Mouse (Mus musculus) hindbrain, embryonic 16.5 days (tissue): ENCODE measurements around the gene Fcrl1. TPM values are rescaled to one million over a fixed set of nuclear protein-coding genes. Genes with fewer than 3 reads are reported as not detected.

ENCODE experiments used
- ATAC-seq: fragments of 200-750 bp; cut with Nextera tagmentation; 2 replicates; pipeline ENCODE4 v1.8.0; 2017; ENCODE audit warnings: moderate TSS enrichment, moderate library complexity
- H3K27ac ChIP-seq: fragments of 300-500 bp; sonication (generic); 2 replicates; pipeline ENCODE4 v1.5.1; 2014; ENCODE audit warnings: low read depth, mild to moderate bottlenecking, control low read depth, low read length, moderate library complexity
- H3K27me3 ChIP-seq: fragments of 300-500 bp; sonication (generic); replicated peaks from 2 replicates; pipeline ENCODE4 v1.6.1; 2014; ENCODE audit warnings: low read length; ENCODE audit not compliant: control insufficient read depth, insufficient read depth
- H3K36me3 ChIP-seq: fragments of 300-500 bp; sonication (generic); 2 replicates; pipeline ENCODE4 v1.6.1; 2014; ENCODE audit warnings: mild to moderate bottlenecking, low read length, moderate library complexity, mixed read lengths; ENCODE audit not compliant: control insufficient read depth, insufficient read depth
- H3K4me1 ChIP-seq: fragments of 300-500 bp; sonication (generic); 2 replicates; pipeline ENCODE4 v1.6.1; 2014; ENCODE audit warnings: low read depth, low read length; ENCODE audit not compliant: control insufficient read depth, insufficient read depth
- H3K4me2 ChIP-seq: fragments of 300-500 bp; sonication (generic); 2 replicates; pipeline ENCODE4 v1.6.1; 2014; ENCODE audit warnings: mild to moderate bottlenecking, low read length, control low read depth, moderate library complexity
- H3K4me3 ChIP-seq: fragments of 300-500 bp; sonication (generic); 2 replicates; pipeline ENCODE4 v1.5.1; 2014; ENCODE audit warnings: mild to moderate bottlenecking, low read length, control low read depth, moderate library complexity
- H3K9ac ChIP-seq: fragments of 300-500 bp; sonication (generic); 2 replicates; pipeline ENCODE4 v1.6.1; 2014; ENCODE audit warnings: low read depth, mild to moderate bottlenecking, control low read depth, low read length, moderate library complexity
- H3K9me3 ChIP-seq: fragments of 300-500 bp; sonication (generic); 2 replicates; pipeline ENCODE4 v1.6.1; 2014; ENCODE audit warnings: mild to moderate bottlenecking, low read length, moderate library complexity; ENCODE audit not compliant: control insufficient read depth
- WGBS: fragments of 180-500 bp; shearing (Covaris S2); extraction: QIAGEN DNeasy Blood & Tissue Kit; methylation state at CpG from one replicate; pipeline ENCODE4 v1.1.7; 2014; 5-methylcytosine and 5-hydroxymethylcytosine counted together
- polyA plus RNA-seq: library from polyadenylated mRNA; unstranded; fragments of >200 nt; fragmentation: Nextera tagmentation; extraction: Ambion mirVana; gene quantifications from 2 replicates; pipeline ENCODE4 v1.2.1, GENCODE M21; 2015

Fcrl1 gene
- polyA plus RNA-seq, 1 experiment from 2014 or later: 0.35 TPM

GRCm38 (mm10) chr3:87401321-87401720 is 25.1 kb downstream of the Fcrl1 start:
- no peaks in the 10 kb centered on the region for H3K36me3 ChIP-seq
- no peaks in the 10 kb centered on the region for H3K9me3 ChIP-seq
- no peak overlapping the region for H3K27ac ChIP-seq
- H3K4me2 ChIP-seq: no peak overlapping the region
- no peak overlapping the region for H3K4me3 ChIP-seq
- no peaks in the 10 kb centered on the region for H3K4me1 ChIP-seq
- WGBS: 68% methylated on average over 5 of the region's 5 CpGs
- no peaks in the 10 kb centered on the region for H3K27me3 ChIP-seq
- no peak overlapping the region for H3K9ac ChIP-seq
- ATAC-seq: no peak

- WGBS: 36% methylated on average over 4 of the region's 4 CpGs
- H3K4me3 ChIP-seq: no peak overlapping the region
- no peak for ATAC-seq
- no peak overlapping the region for H3K4me2 ChIP-seq
- H3K9me3 ChIP-seq: no peaks in the 10 kb centered on the region
- no peaks in the 10 kb centered on the region for H3K4me1 ChIP-seq
- no peak overlapping the region for H3K9ac ChIP-seq
- no peak overlapping the region for H3K27ac ChIP-seq
- no peaks in the 10 kb centered on the region for H3K36me3 ChIP-seq
- H3K27me3 ChIP-seq: no peaks in the 10 kb centered on the region
These were observed 32.0 kb downstream of the Fcrl1 start for GRCm38 (mm10) chr3:87408171-87408570.

GRCm38 (mm10) chr3:87409196-87409935 is 33.2 kb downstream of the Fcrl1 start:
- WGBS: 88% methylated on average over 4 of the region's 4 CpGs
- H3K9ac ChIP-seq: no peak overlapping the region

GRCm38 (mm10) chr3:87410605-87411004 is 34.4 kb downstream of the Fcrl1 start:
- Histone ChIP-seq H3K36me3 (no peaks in the 10 kb centered on the region), H3K27me3 (no peaks in the 10 kb centered on the region), H3K27ac (no peak overlapping the region), H3K4me2 (no peak overlapping the region), H3K9ac (no peak overlapping the region), H3K9me3 (no peaks in the 10 kb centered on the region), H3K4me1 (no peaks in the 10 kb centered on the region), H3K4me3 (no peak overlapping the region)
- WGBS: 81% methylated on average over 6 of the region's 6 CpGs
- no peak for ATAC-seq

More at GRCm38 (mm10) chr3:87409196-87409935, 33.2 kb downstream of the Fcrl1 start:
- Histone ChIP-seq H3K4me1 (no peaks in the 10 kb centered on the region), H3K9me3 (no peaks in the 10 kb centered on the region), H3K36me3 (no peaks in the 10 kb centered on the region), H3K27ac (no peak overlapping the region), H3K27me3 (no peaks in the 10 kb centered on the region), H3K4me3 (no peak overlapping the region), H3K4me2 (no peak overlapping the region)
- no peak for ATAC-seq

GRCm38 (mm10) chr3:87411150-87411549 is 35.0 kb downstream of the Fcrl1 start:
- 8% methylated on average over 12 of the region's 12 CpGs for WGBS
- no peak for ATAC-seq
- Histone ChIP-seq H3K27ac (no peak overlapping the region), H3K9me3 (no peaks in the 10 kb centered on the region), H3K4me1 (no peaks in the 10 kb centered on the region), H3K4me2 (no peak overlapping the region), H3K9ac (no peak overlapping the region), H3K4me3 (no peak overlapping the region), H3K36me3 (no peaks in the 10 kb centered on the region), H3K27me3 (no peaks in the 10 kb centered on the region)

- Histone ChIP-seq H3K4me2 (no peak overlapping the region), H3K27me3 (no peaks in the 10 kb centered on the region), H3K9me3 (no peaks in the 10 kb centered on the region), H3K4me1 (no peaks in the 10 kb centered on the region), H3K9ac (no peak overlapping the region), H3K27ac (no peak overlapping the region), H3K4me3 (no peak overlapping the region), H3K36me3 (no peaks in the 10 kb centered on the region)
- 74% methylated on average over 1 of the region's 1 CpGs for WGBS
- no peak for ATAC-seq
These were observed 44.5 kb downstream of the Fcrl1 start for GRCm38 (mm10) chr3:87420645-87421044.

- no peaks in the 10 kb centered on the region for H3K36me3 ChIP-seq
- H3K27ac ChIP-seq: no peak overlapping the region
- no peaks in the 10 kb centered on the region for H3K27me3 ChIP-seq
- H3K9me3 ChIP-seq: no peaks in the 10 kb centered on the region
- 73% methylated on average over 4 of the region's 4 CpGs for WGBS
- no peaks in the 10 kb centered on the region for H3K4me1 ChIP-seq
- ATAC-seq: no peak
- no peak overlapping the region for H3K9ac ChIP-seq
- no peak overlapping the region for H3K4me2 ChIP-seq
- no peak overlapping the region for H3K4me3 ChIP-seq
These were observed 46.3 kb downstream of the Fcrl1 start for GRCm38 (mm10) chr3:87422386-87422910.

- Histone ChIP-seq H3K27ac (no peak within 1 kb of the TSS), H3K36me3 (no peaks in the 10 kb centered on the region), H3K27me3 (no peaks in the 10 kb centered on the region), H3K4me1 (no peaks in the 10 kb centered on the region), H3K4me2 (no peak within 1 kb of the TSS), H3K4me3 (no peak within 1 kb of the TSS), H3K9me3 (no peaks in the 10 kb centered on the region), H3K9ac (no peak within 1 kb of the TSS)
- 92% methylated on average over 5 of the region's 5 CpGs for WGBS
- ATAC-seq: no peak
These were observed 59.3 kb downstream of the Fcrl1 start, which contains the start of gene Fcrl5 for GRCm38 (mm10) chr3:87435479-87435878. Fcrl5 (plus strand) TSS chr3:87435773.

- H3K9me3 ChIP-seq: no peaks in the 10 kb centered on the region
- ATAC-seq: no peak
- H3K27me3 ChIP-seq: no peaks in the 10 kb centered on the region
- H3K9ac ChIP-seq: no peak overlapping the region
- no peaks in the 10 kb centered on the region for H3K4me1 ChIP-seq
- H3K4me3 ChIP-seq: no peak overlapping the region
- no peak overlapping the region for H3K27ac ChIP-seq
- H3K4me2 ChIP-seq: no peak overlapping the region
- WGBS: 75% methylated on average over 1 of the region's 1 CpGs
- H3K36me3 ChIP-seq: no peaks in the 10 kb centered on the region
These were observed 64.4 kb downstream of the Fcrl1 start for GRCm38 (mm10) chr3:87440586-87440985.
